10 mouse cellular contexts compared by ENCODE assay signal in the genomic region with DNA sequence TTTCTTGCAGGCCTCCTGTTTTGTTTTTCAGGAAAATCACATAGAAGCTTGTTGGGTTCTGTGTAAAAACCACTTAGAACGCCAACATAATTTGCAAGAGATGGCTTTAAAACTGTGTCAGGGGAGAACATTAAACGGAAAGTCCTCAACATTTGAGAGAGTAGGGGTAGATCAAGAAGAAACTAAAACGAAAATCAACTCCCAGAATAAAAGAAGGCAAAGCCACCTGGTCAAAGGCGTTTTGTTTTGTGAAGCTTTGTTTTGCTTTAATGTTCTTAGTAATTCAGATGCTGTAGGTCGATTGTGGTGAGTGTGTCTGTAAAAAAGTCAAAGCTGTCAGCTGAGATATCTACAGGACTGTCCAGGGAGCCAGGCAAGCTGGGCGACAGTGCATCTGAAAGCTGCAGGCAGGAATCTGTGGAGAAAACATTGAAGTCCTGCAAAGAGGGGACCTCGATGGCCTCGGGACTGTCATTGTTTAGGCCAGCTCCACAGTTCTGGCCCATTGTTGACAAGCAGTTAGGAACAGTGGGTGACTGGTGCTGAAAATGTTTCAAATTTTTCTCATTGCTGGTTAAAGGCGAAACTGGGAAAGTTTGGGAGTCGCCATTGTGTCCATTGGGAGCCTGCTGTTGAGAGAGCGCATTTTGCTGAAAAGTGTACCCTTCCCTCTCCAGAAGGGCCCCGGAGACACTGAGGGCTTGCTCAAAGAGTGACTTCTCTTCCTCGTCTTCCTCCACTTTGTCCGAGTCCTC. TPM values are rescaled to one million over a fixed set of nuclear protein-coding genes. Genes with fewer than 3 reads are reported as not detected.
A peak's percentile ranks its signal among the peaks of the same experiment; 100 is the strongest.
DNase-seq lines count a peak whose midpoint lies in the region; ATAC-seq and TF ChIP-seq lines count a peak whose summit lies in the region.
"Had no signal": no experiment of that assay in that cellular context is flagged by ENCODE, and none has a peak within 500 bp of the region (broad histone marks: within the 10 kb centered on the region; RNA-seq: fewer than 3 reads in every experiment).

No protein-coding gene starts in this region.

- no peak for ATAC-seq in lung, embryonic 14.5 days (ENCODE audit: insufficient read depth)
- ATAC-seq in hindbrain, embryonic 16.5 days: no peak
- ATAC-seq in neural tube, embryonic 14.5 days (ENCODE audit: low read depth): no peak
- ATAC-seq in midbrain, embryonic 16.5 days: no peak
- ATAC-seq: midbrain, embryonic 15.5 days had no signal

- H3K4me3 ChIP-seq in lung, embryonic 14.5 days (ENCODE audit: low read depth, low read length): peak overlapping the region; percentile 71
- peak overlapping the region; percentile 57 for H3K4me3 ChIP-seq in hindbrain, embryonic 16.5 days (ENCODE audit: low read length)
- peak overlapping the region; percentile 43 for H3K4me3 ChIP-seq in neural tube, embryonic 14.5 days (ENCODE audit: low read depth, low read length)
- no peak overlapping the region for H3K4me3 ChIP-seq in midbrain, embryonic 16.5 days (ENCODE audit: low read depth, low read length)
- H3K4me3 ChIP-seq: midbrain, embryonic 15.5 days had no signal

- peak overlapping the region; percentile 91 for H3K9ac ChIP-seq in lung, embryonic 14.5 days
- peak overlapping the region; percentile 83 for H3K9ac ChIP-seq in hindbrain, embryonic 16.5 days (ENCODE audit: low read depth, low read length)
- H3K9ac ChIP-seq in neural tube, embryonic 14.5 days (replicated peaks; ENCODE audit: low read depth, low read length): peak overlapping the region; percentile 82
- no peak overlapping the region for H3K9ac ChIP-seq in midbrain, embryonic 16.5 days (ENCODE audit: low read depth, low read length)
- H3K9ac ChIP-seq: midbrain, embryonic 15.5 days had no signal

- WGBS in lung, embryonic 14.5 days: 6% methylated on average over 14 of the region's 14 CpGs
- 5% methylated on average over 14 of the region's 14 CpGs for WGBS in hindbrain, embryonic 16.5 days
- WGBS in neural tube, embryonic 14.5 days: 5% methylated on average over 14 of the region's 14 CpGs
- WGBS in midbrain, embryonic 16.5 days: under 1% methylated on average over 14 of the region's 14 CpGs

- peak; percentile 47 for DNase-seq in adrenal gland, postnatal 10 days
- DNase-seq in adrenal gland, postnatal 4 days (ENCODE audit: low spot score in 2 of 2): no peak
- peak; percentile 70 for DNase-seq in lung, embryonic 14.5 days
- no peak for DNase-seq in lung, postnatal 14 days
- DNase-seq in urinary bladder, postnatal 14 days (ENCODE audit: low spot score): no peak
- DNase-seq: cerebellum, postnatal 36 days had no signal

- H3K9me3 ChIP-seq in lung, embryonic 14.5 days (ENCODE audit: low read depth, low read length): no peaks in the 10 kb centered on the region
- H3K9me3 ChIP-seq in hindbrain, embryonic 16.5 days (ENCODE audit: control insufficient read depth, low read length): no peaks in the 10 kb centered on the region
- no peaks in the 10 kb centered on the region for H3K9me3 ChIP-seq in neural tube, embryonic 14.5 days (ENCODE audit: control insufficient read depth, low read length)
- H3K9me3 ChIP-seq in midbrain, embryonic 16.5 days (replicated peaks; ENCODE audit: control insufficient read depth, low read length, poor library complexity, severe bottlenecking): no peaks in the 10 kb centered on the region
- H3K9me3 ChIP-seq: midbrain, embryonic 15.5 days had no signal

- peak overlapping the region; percentile 79 for H3K4me2 ChIP-seq in lung, embryonic 14.5 days
- H3K4me2 ChIP-seq in hindbrain, embryonic 16.5 days (ENCODE audit: low read length): peak overlapping the region; percentile 80
- H3K4me2 ChIP-seq in neural tube, embryonic 14.5 days (ENCODE audit: low read depth, low read length): peak overlapping the region; percentile 81
- H3K4me2 ChIP-seq in midbrain, embryonic 16.5 days (ENCODE audit: low read length): no peak overlapping the region
- H3K4me2 ChIP-seq: midbrain, embryonic 15.5 days had no signal

- H3K27me3 ChIP-seq in lung, embryonic 14.5 days (ENCODE audit: insufficient read depth, low read length): peaks cover 16% of the 10 kb centered on the region
- no peaks in the 10 kb centered on the region; the same call in 1 of the 2 replicates for H3K27me3 ChIP-seq in hindbrain, embryonic 16.5 days (replicated peaks; ENCODE audit: control insufficient read depth, insufficient read depth, low read length)
- no peaks in the 10 kb centered on the region for H3K27me3 ChIP-seq in neural tube, embryonic 14.5 days (ENCODE audit: control insufficient read depth, insufficient read depth, low read length)
- peaks cover 80% of the 10 kb centered on the region for H3K27me3 ChIP-seq in midbrain, embryonic 16.5 days (ENCODE audit: control insufficient read depth, insufficient read depth, low read depth, low read length)

- 0 out of 2 replicates have a peak, but pooled peaks cover 3% of the 10 kb centered on the region for H3K4me1 ChIP-seq in lung, embryonic 14.5 days (ENCODE audit: insufficient read depth)
- H3K4me1 ChIP-seq in hindbrain, embryonic 16.5 days (ENCODE audit: control insufficient read depth, insufficient read depth, low read depth, low read length): peaks cover 10% of the 10 kb centered on the region
- H3K4me1 ChIP-seq in neural tube, embryonic 14.5 days (ENCODE audit: control insufficient read depth, insufficient read depth, low read length): peaks cover 71% of the 10 kb centered on the region
- H3K4me1 ChIP-seq in midbrain, embryonic 16.5 days (ENCODE audit: control insufficient read depth, insufficient read depth, low read length): peaks cover 10% of the 10 kb centered on the region

- no peak for TF ChIP-seq CTCF in lung, embryonic 14.5 days (IDR thresholded peaks at IDR 0.05; ENCODE audit: low read depth)

- no peaks in the 10 kb centered on the region; the same call in 1 of the 2 replicates for H3K36me3 ChIP-seq in lung, embryonic 14.5 days (ENCODE audit: insufficient read depth)
- no peaks in the 10 kb centered on the region for H3K36me3 ChIP-seq in hindbrain, embryonic 16.5 days (ENCODE audit: control insufficient read depth, insufficient read depth, low read length)
- H3K36me3 ChIP-seq in neural tube, embryonic 14.5 days (ENCODE audit: control insufficient read depth, insufficient read depth, low read length): no peaks in the 10 kb centered on the region
- H3K36me3 ChIP-seq in midbrain, embryonic 16.5 days (ENCODE audit: control insufficient read depth, insufficient read depth, low read length): no peaks in the 10 kb centered on the region
- H3K36me3 ChIP-seq: midbrain, embryonic 15.5 days had no signal

- H3K27ac ChIP-seq in lung, embryonic 14.5 days (ENCODE audit: low read depth): peak overlapping the region; percentile 98
- H3K27ac ChIP-seq in hindbrain, embryonic 16.5 days (ENCODE audit: low read depth, low read length): peak overlapping the region; percentile 97
- peak overlapping the region; percentile 99 for H3K27ac ChIP-seq in neural tube, embryonic 14.5 days (ENCODE audit: low read depth, low read length)
- no peak overlapping the region for H3K27ac ChIP-seq in midbrain, embryonic 16.5 days (ENCODE audit: low read length)
- H3K27ac ChIP-seq: midbrain, embryonic 15.5 days had no signal

RNA-seq across cellular contexts. Expression of a gene that starts 1.8 kb away (rescaled TPM):
- total RNA-seq in adrenal gland, postnatal 10 days (2021): 1 to 10 TPM; 2.3 to 5.1 TPM
- 1 to 10 TPM; 5.3 to 6.2 TPM for total RNA-seq in adrenal gland, postnatal 4 days (2021)
- polyA plus RNA-seq in lung, embryonic 14.5 days (2014; fragmentation: Nextera tagmentation; extraction: Ambion mirVana): 14.4 and 15.2 TPM in 2 replicates
- 20.3 and 22.5 TPM in 2 replicates for polyA plus RNA-seq in hindbrain, embryonic 16.5 days (2015; fragmentation: Nextera tagmentation; extraction: Ambion mirVana)
- 7.0 and 8.8 TPM in 2 replicates for polyA plus RNA-seq in neural tube, embryonic 14.5 days (2014; fragmentation: Nextera tagmentation; extraction: Ambion mirVana)
- polyA plus RNA-seq in midbrain, embryonic 16.5 days (2015; fragmentation: Nextera tagmentation; extraction: Ambion mirVana): 0.10 and 0.22 TPM in 2 replicates

RNA-seq across cellular contexts. Expression of a gene that starts 4.7 kb away (rescaled TPM):
- total RNA-seq in adrenal gland, postnatal 10 days (2021): 1 to 10 TPM in 1 of 2 experiments, under 1 TPM in 1; 0.91 to 1.2 TPM
- total RNA-seq in adrenal gland, postnatal 4 days (2021): 1 to 10 TPM; 1.2 to 1.4 TPM
- polyA plus RNA-seq in lung, embryonic 14.5 days (2014; fragmentation: Nextera tagmentation; extraction: Ambion mirVana): 1.8 and 1.9 TPM in 2 replicates
- polyA plus RNA-seq in hindbrain, embryonic 16.5 days (2015; fragmentation: Nextera tagmentation; extraction: Ambion mirVana): 1.8 and 2.0 TPM in 2 replicates
- polyA plus RNA-seq in neural tube, embryonic 14.5 days (2014; fragmentation: Nextera tagmentation; extraction: Ambion mirVana): 0.76 and 0.92 TPM in 2 replicates
- 0.20 TPM in 1 of 2 replicates, not detected in the other for polyA plus RNA-seq in midbrain, embryonic 16.5 days (2015; fragmentation: Nextera tagmentation; extraction: Ambion mirVana)

RNA-seq across cellular contexts. Expression of a gene that starts 14.5 kb away (rescaled TPM):
- total RNA-seq in adrenal gland, postnatal 10 days (2021): under 1 TPM; 0.27 to 0.94 TPM
- total RNA-seq in adrenal gland, postnatal 4 days (2021): 1 to 10 TPM; 1.0 to 1.6 TPM
- polyA plus RNA-seq in lung, embryonic 14.5 days (2014; fragmentation: Nextera tagmentation; extraction: Ambion mirVana): 2.3 and 2.6 TPM in 2 replicates
- polyA plus RNA-seq in hindbrain, embryonic 16.5 days (2015; fragmentation: Nextera tagmentation; extraction: Ambion mirVana): 3.4 and 3.6 TPM in 2 replicates
- 1.8 and 2.2 TPM in 2 replicates for polyA plus RNA-seq in neural tube, embryonic 14.5 days (2014; fragmentation: Nextera tagmentation; extraction: Ambion mirVana)
- not detected in 2 replicates for polyA plus RNA-seq in midbrain, embryonic 16.5 days (2015; fragmentation: Nextera tagmentation; extraction: Ambion mirVana)
- polyA plus RNA-seq: midbrain, embryonic 15.5 days had no signal

RNA-seq across cellular contexts. Expression of a gene that starts 28.8 kb away (rescaled TPM):
- 10 to 100 TPM in 1 of 2 experiments, 1 to 10 TPM in 1; 8.0 to 11.4 TPM for total RNA-seq in adrenal gland, postnatal 10 days (2021)
- 1 to 10 TPM; 6.5 to 7.3 TPM for total RNA-seq in adrenal gland, postnatal 4 days (2021)
- 7.0 and 7.7 TPM in 2 replicates for polyA plus RNA-seq in lung, embryonic 14.5 days (2014; fragmentation: Nextera tagmentation; extraction: Ambion mirVana)
- polyA plus RNA-seq in hindbrain, embryonic 16.5 days (2015; fragmentation: Nextera tagmentation; extraction: Ambion mirVana): 5.6 and 8.8 TPM in 2 replicates
- 1.6 and 2.7 TPM in 2 replicates for polyA plus RNA-seq in neural tube, embryonic 14.5 days (2014; fragmentation: Nextera tagmentation; extraction: Ambion mirVana)
- polyA plus RNA-seq in midbrain, embryonic 16.5 days (2015; fragmentation: Nextera tagmentation; extraction: Ambion mirVana): not detected in 2 replicates
- polyA plus RNA-seq: midbrain, embryonic 15.5 days had no signal

RNA-seq across cellular contexts. Expression of a gene that starts 41.6 kb away (rescaled TPM):
- 10 to 100 TPM; 28.0 to 28.2 TPM for total RNA-seq in adrenal gland, postnatal 10 days (2021)
- total RNA-seq in adrenal gland, postnatal 4 days (2021): 10 to 100 TPM; 25.9 TPM
- 58.3 and 58.5 TPM in 2 replicates for polyA plus RNA-seq in lung, embryonic 14.5 days (2014; fragmentation: Nextera tagmentation; extraction: Ambion mirVana)
- polyA plus RNA-seq in hindbrain, embryonic 16.5 days (2015; fragmentation: Nextera tagmentation; extraction: Ambion mirVana): 85.9 and 106 TPM in 2 replicates
- 20.9 and 30.6 TPM in 2 replicates for polyA plus RNA-seq in neural tube, embryonic 14.5 days (2014; fragmentation: Nextera tagmentation; extraction: Ambion mirVana)
- polyA plus RNA-seq in midbrain, embryonic 16.5 days (2015; fragmentation: Nextera tagmentation; extraction: Ambion mirVana): 0.21 TPM in 1 of 2 replicates, not detected in the other
- polyA plus RNA-seq: midbrain, embryonic 15.5 days had no signal

Comparison
In these comparisons a context has a peak if more than half of its experiments do, and no peak if none do; other contexts are left out.
1. DNase-seq: peak in adrenal gland, postnatal 10 days (single experiment) and lung, embryonic 14.5 days (single experiment); none in adrenal gland, postnatal 4 days (0 of 2), lung, postnatal 14 days (single experiment) and urinary bladder, postnatal 14 days (single experiment).